20 mouse cellular contexts compared by ENCODE assay signal in genomic region chr16:40075556-40075955, GRCm38 (mm10).
DNase-seq lines count a peak whose midpoint lies in the region; ATAC-seq and TF ChIP-seq lines count a peak whose summit lies in the region.
"Had no signal": no experiment of that assay in that cellular context is flagged by ENCODE, and none has a peak within 500 bp of the region (broad histone marks: within the 10 kb centered on the region; RNA-seq: fewer than 3 reads in every experiment).

No protein-coding gene starts in this region.

- no peak overlapping the region for H3K27ac ChIP-seq in hindbrain, postnatal 0 days
- H3K27ac ChIP-seq in hindbrain, embryonic 11.5 days (ENCODE audit: low read depth, low read length) = no peak overlapping the region
- no peak overlapping the region for H3K27ac ChIP-seq in midbrain, postnatal 0 days (ENCODE audit: low read depth, low read length)
- no peak overlapping the region for H3K27ac ChIP-seq in midbrain, embryonic 10.5 days (replicated peaks)
- H3K27ac ChIP-seq: forebrain, embryonic 13.5 days; hindbrain, embryonic 15.5 days; left cerebral cortex, adult 2 months had no signal

- WGBS in hindbrain, postnatal 0 days = 71% methylated on average over 2 of the region's 2 CpGs
- WGBS in hindbrain, embryonic 11.5 days = 79% methylated on average over 2 of the region's 2 CpGs
- WGBS in midbrain, postnatal 0 days = 49% methylated on average over 2 of the region's 2 CpGs
- WGBS in midbrain, embryonic 10.5 days = 81% methylated on average over 2 of the region's 2 CpGs

- DNase-seq in gastrocnemius, postnatal 14 days = peak; percentile 15
- DNase-seq in gastrocnemius, adult 18-20 months (ENCODE audit: low spot score) = no peak
- peak; percentile 32 for DNase-seq in hindbrain, postnatal 0 days (ENCODE audit: low spot score)
- no peak for DNase-seq in hindbrain, embryonic 11.5 days (ENCODE audit: low spot score)
- peak; percentile 15 for DNase-seq in midbrain, postnatal 0 days (ENCODE audit: low spot score)
- DNase-seq in midbrain, embryonic 10.5 days (ENCODE audit: low spot score) = no peak
- no peak for DNase-seq in cerebellum, adult 9-11 months
- DNase-seq: cerebellum, adult 8-10 months; gastrocnemius, postnatal 36 days; kidney, postnatal 36 days; layer of hippocampus, adult 9-11 months; lung, adult 18-20 months; right cerebral cortex, postnatal 4 days had no signal

- no peak for ATAC-seq in hindbrain, postnatal 0 days
- ATAC-seq in hindbrain, embryonic 11.5 days (ENCODE audit: low FRiP score) = no peak
- no peak for ATAC-seq in midbrain, postnatal 0 days (ENCODE audit: low FRiP score)
- ATAC-seq: forebrain, embryonic 13.5 days; intestine, embryonic 16.5 days had no signal

- no peaks in the 10 kb centered on the region for H3K27me3 ChIP-seq in hindbrain, postnatal 0 days (ENCODE audit: insufficient read depth, low read length)
- H3K27me3 ChIP-seq in hindbrain, embryonic 11.5 days (ENCODE audit: control insufficient read depth, insufficient read depth, low read length) = no peaks in the 10 kb centered on the region
- H3K27me3 ChIP-seq in midbrain, postnatal 0 days (ENCODE audit: insufficient read depth, low read length) = no peaks in the 10 kb centered on the region
- H3K27me3 ChIP-seq in midbrain, embryonic 10.5 days (ENCODE audit: low read depth, poor library complexity, severe bottlenecking) = no peaks in the 10 kb centered on the region
- H3K27me3 ChIP-seq: forebrain, embryonic 13.5 days; hindbrain, embryonic 15.5 days; megakaryocyte, embryonic 14.5 days had no signal

- H3K9me3 ChIP-seq in hindbrain, postnatal 0 days (ENCODE audit: low read length) = no peaks in the 10 kb centered on the region
- no peaks in the 10 kb centered on the region for H3K9me3 ChIP-seq in hindbrain, embryonic 11.5 days (ENCODE audit: control insufficient read depth, low read length)
- no peaks in the 10 kb centered on the region for H3K9me3 ChIP-seq in midbrain, postnatal 0 days (ENCODE audit: low read length)
- no peaks in the 10 kb centered on the region for H3K9me3 ChIP-seq in midbrain, embryonic 10.5 days (replicated peaks)
- H3K9me3 ChIP-seq: forebrain, embryonic 13.5 days; hindbrain, embryonic 15.5 days; megakaryocyte, embryonic 14.5 days had no signal

- H3K4me1 ChIP-seq in hindbrain, postnatal 0 days (ENCODE audit: insufficient read depth, low read length) = no peaks in the 10 kb centered on the region
- no peaks in the 10 kb centered on the region for H3K4me1 ChIP-seq in hindbrain, embryonic 11.5 days (replicated peaks; ENCODE audit: control insufficient read depth, insufficient read depth, low read length)
- peaks cover 2% of the 10 kb centered on the region; the same call in 1 of the 2 replicates for H3K4me1 ChIP-seq in midbrain, postnatal 0 days (ENCODE audit: insufficient read depth, low read length)
- H3K4me1 ChIP-seq in midbrain, embryonic 10.5 days = no peaks in the 10 kb centered on the region
- H3K4me1 ChIP-seq: megakaryocyte, embryonic 14.5 days had no signal

- no peak overlapping the region for H3K4me2 ChIP-seq in hindbrain, postnatal 0 days (ENCODE audit: low read depth, low read length)
- no peak overlapping the region for H3K4me2 ChIP-seq in hindbrain, embryonic 11.5 days (replicated peaks; ENCODE audit: low read depth, low read length)
- H3K4me2 ChIP-seq in midbrain, postnatal 0 days (ENCODE audit: low read depth, low read length, poor library complexity, severe bottlenecking) = no peak overlapping the region
- H3K4me2 ChIP-seq: forebrain, embryonic 13.5 days; hindbrain, embryonic 15.5 days; liver, embryonic 11.5 days had no signal

- no peak for TF ChIP-seq CTCF in hindbrain, postnatal 0 days (IDR thresholded peaks at IDR 0.05; ENCODE audit: low read depth)
- TF ChIP-seq CTCF in midbrain, postnatal 0 days (IDR thresholded peaks at IDR 0.05) = no peak

- no peaks in the 10 kb centered on the region for H3K36me3 ChIP-seq in hindbrain, postnatal 0 days (ENCODE audit: insufficient read depth, low read length)
- no peaks in the 10 kb centered on the region for H3K36me3 ChIP-seq in hindbrain, embryonic 11.5 days (ENCODE audit: control insufficient read depth, insufficient read depth, low read length)
- no peaks in the 10 kb centered on the region for H3K36me3 ChIP-seq in midbrain, postnatal 0 days (ENCODE audit: insufficient read depth, low read length)
- H3K36me3 ChIP-seq in midbrain, embryonic 10.5 days = no peaks in the 10 kb centered on the region
- H3K36me3 ChIP-seq: hindbrain, embryonic 15.5 days had no signal

- no peak overlapping the region for H3K9ac ChIP-seq in hindbrain, postnatal 0 days (replicated peaks; ENCODE audit: low read length)
- no peak overlapping the region for H3K9ac ChIP-seq in hindbrain, embryonic 11.5 days (ENCODE audit: low read depth, low read length)
- H3K9ac ChIP-seq in midbrain, postnatal 0 days (replicated peaks; ENCODE audit: low read length, poor library complexity, severe bottlenecking) = no peak overlapping the region
- H3K9ac ChIP-seq: forebrain, embryonic 13.5 days; hindbrain, embryonic 15.5 days had no signal

- intact Hi-C loops in gastrocnemius, postnatal 14 days (cut with DNase I; ENCODE audit: low total_unique reads) = no loop called here

- no peak overlapping the region for H3K4me3 ChIP-seq in hindbrain, postnatal 0 days (ENCODE audit: low read length)
- no peak overlapping the region for H3K4me3 ChIP-seq in hindbrain, embryonic 11.5 days (ENCODE audit: low read depth, low read length)
- H3K4me3 ChIP-seq in midbrain, postnatal 0 days (ENCODE audit: low read depth, low read length) = no peak overlapping the region
- no peak overlapping the region for H3K4me3 ChIP-seq in midbrain, embryonic 10.5 days
- H3K4me3 ChIP-seq: erythroblast, embryonic 14.5 days; forebrain, embryonic 13.5 days; hindbrain, embryonic 15.5 days; left cerebral cortex, adult 2 months; megakaryocyte, embryonic 14.5 days had no signal

Comparison
In these comparisons a context has a peak if more than half of its experiments do, and no peak if none do; other contexts are left out.
1. DNase-seq: peak in gastrocnemius, postnatal 14 days (single experiment), hindbrain, postnatal 0 days (single experiment) and midbrain, postnatal 0 days (single experiment); none in gastrocnemius, adult 18-20 months (single experiment), hindbrain, embryonic 11.5 days (single experiment), midbrain, embryonic 10.5 days (single experiment) and cerebellum, adult 9-11 months (single experiment).